Mouse (Mus musculus) kidney, embryonic 16.5 days (tissue): ENCODE measurements around the gene Rab36. TPM values are rescaled to one million over a fixed set of nuclear protein-coding genes. Genes with fewer than 3 reads are reported as not detected.

Experiments
- ATAC-seq: fragments of 200-750 bp; cut with Nextera tagmentation; 2 replicates; pipeline ENCODE4 v1.8.0; 2017; ENCODE audit warnings: moderate TSS enrichment; ENCODE audit not compliant: low FRiP score, low TSS enrichment
- H3K27ac ChIP-seq: fragments of 300-500 bp; sonication (generic); 2 replicates; pipeline ENCODE4 v1.5.1; 2014; ENCODE audit warnings: low read length
- H3K27me3 ChIP-seq: fragments of 300-500 bp; sonication (generic); 2 replicates; pipeline ENCODE4 v1.6.1; 2014; ENCODE audit warnings: low read length, control low read depth, mixed read lengths; ENCODE audit not compliant: insufficient read depth
- H3K36me3 ChIP-seq: fragments of 300-500 bp; sonication (generic); 2 replicates; pipeline ENCODE4 v1.6.1; 2014; ENCODE audit warnings: low read length, control low read depth, mixed read lengths; ENCODE audit not compliant: insufficient read depth
- H3K4me1 ChIP-seq: fragments of 300-500 bp; sonication (generic); 2 replicates; pipeline ENCODE4 v1.6.1; 2014; ENCODE audit warnings: low read length, control low read depth, mixed read lengths; ENCODE audit not compliant: insufficient read depth
- H3K4me2 ChIP-seq: fragments of 300-500 bp; sonication (generic); replicated peaks from 2 replicates; pipeline ENCODE4 v1.6.1; 2014; ENCODE audit warnings: low read depth, low read length
- H3K4me3 ChIP-seq: fragments of 300-500 bp; sonication (generic); 2 replicates; pipeline ENCODE4 v1.5.1; 2014; ENCODE audit warnings: mild to moderate bottlenecking, low read length
- H3K9ac ChIP-seq: fragments of 300-500 bp; sonication (generic); replicated peaks from 2 replicates; pipeline ENCODE4 v1.6.1; 2014; ENCODE audit warnings: low read length
- H3K9me3 ChIP-seq: fragments of 300-500 bp; sonication (generic); 2 replicates; pipeline ENCODE4 v1.6.1; 2016; ENCODE audit warnings: low read length, control low read depth
- WGBS: fragments of 180-500 bp; shearing (Covaris S2); extraction: QIAGEN DNeasy Blood & Tissue Kit; methylation state at CpG from one replicate; pipeline ENCODE4 v1.1.7; 2014; 5-methylcytosine and 5-hydroxymethylcytosine counted together
- polyA plus RNA-seq: library from polyadenylated mRNA; unstranded; fragments of >200 nt; fragmentation: Nextera tagmentation; extraction: Ambion mirVana; gene quantifications from 2 replicates; pipeline ENCODE4 v1.2.1, GENCODE M21; 2015

Rab36 gene
- polyA plus RNA-seq, 1 experiment from 2014 or later: 10.9 TPM

DNA sequence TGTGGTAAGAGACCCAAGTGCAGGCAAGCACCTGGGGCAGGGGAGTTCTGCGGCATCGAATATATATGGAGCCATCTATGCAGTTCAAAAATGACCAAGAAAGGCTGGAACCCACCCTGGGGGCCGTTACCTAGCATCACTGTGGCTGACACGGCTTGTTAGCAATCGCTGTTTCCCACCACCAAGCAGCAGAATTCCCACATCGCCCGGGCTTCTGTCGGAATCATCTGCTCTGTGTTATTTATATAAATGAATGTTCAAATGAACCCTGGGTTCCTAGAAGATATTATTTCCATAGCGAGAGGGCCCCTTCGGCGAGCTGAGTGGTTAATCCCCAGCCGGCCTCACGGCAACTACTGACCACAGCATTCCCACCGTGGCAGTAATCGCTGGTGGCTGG lies 26.2 kb upstream of the Rab36 start:
- WGBS: 88% methylated on average over 15 of the region's 15 CpGs
- H3K4me2 ChIP-seq: no peak overlapping the region

DNA sequence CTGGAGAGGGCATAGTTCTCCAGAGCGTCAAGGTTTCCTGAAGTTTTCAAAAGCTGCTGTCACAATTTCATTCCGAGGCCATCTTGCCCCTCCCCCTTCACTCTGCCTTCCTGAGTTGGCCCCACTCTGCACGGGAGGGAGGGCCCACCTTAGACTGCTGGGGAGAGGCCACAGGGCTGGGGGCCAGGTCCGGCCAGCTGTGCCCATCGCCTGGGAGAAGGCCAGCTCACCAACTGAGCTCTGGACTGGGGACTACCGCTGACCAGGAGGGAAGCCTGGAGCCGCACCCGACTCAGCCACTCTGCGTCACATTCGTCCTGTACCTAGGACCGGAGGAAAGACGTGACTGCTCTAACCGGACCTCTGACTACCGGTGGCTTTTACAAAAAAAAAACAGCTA lies 21.4 kb upstream of the Rab36 start:
- Histone ChIP-seq H3K4me1 (no peaks in the 10 kb centered on the region), H3K4me3 (no peak overlapping the region), H3K27ac (no peak overlapping the region), H3K9ac (no peak overlapping the region), H3K27me3 (no peaks in the 10 kb centered on the region), H3K4me2 (no peak overlapping the region), H3K9me3 (no peaks in the 10 kb centered on the region), H3K36me3 (no peaks in the 10 kb centered on the region)
- peak; percentile 43; the same call in 1 of the 2 replicates for ATAC-seq
- 68% methylated on average over 14 of the region's 14 CpGs for WGBS

More for the DNA sequence above, 26.2 kb upstream of the Rab36 start:
- Histone ChIP-seq H3K27ac (no peak overlapping the region), H3K4me1 (peaks cover 12% of the 10 kb centered on the region; the same call in 1 of the 2 replicates), H3K9me3 (no peaks in the 10 kb centered on the region), H3K4me3 (no peak overlapping the region), H3K36me3 (no peaks in the 10 kb centered on the region), H3K27me3 (no peaks in the 10 kb centered on the region; the same call in 1 of the 2 replicates), H3K9ac (no peak overlapping the region)
- no peak for ATAC-seq

DNA sequence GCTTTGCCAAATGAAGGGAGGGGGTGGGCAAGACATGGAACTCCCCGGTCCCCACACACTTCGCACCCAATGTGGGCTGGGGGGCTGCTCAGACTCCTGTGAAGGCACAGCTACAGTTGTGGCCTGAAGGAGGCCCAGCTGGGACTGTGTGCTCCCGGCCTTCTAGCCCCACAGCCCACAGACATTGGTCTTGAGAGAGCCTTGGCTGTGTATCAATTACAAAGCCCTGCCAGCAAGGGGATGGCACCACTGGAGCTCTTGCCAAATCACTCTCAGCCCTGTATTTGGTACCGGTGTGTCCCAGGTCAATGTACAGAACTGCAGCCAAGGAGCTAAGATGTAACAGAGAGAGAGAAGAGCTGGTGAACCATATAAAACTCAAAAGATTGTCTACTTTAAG lies 20.4 kb upstream of the Rab36 start:
- Histone ChIP-seq H3K9me3 (no peaks in the 10 kb centered on the region), H3K27me3 (no peaks in the 10 kb centered on the region), H3K36me3 (no peaks in the 10 kb centered on the region), H3K4me2 (no peak overlapping the region), H3K4me1 (no peaks in the 10 kb centered on the region), H3K27ac (no peak overlapping the region), H3K4me3 (no peak overlapping the region), H3K9ac (no peak overlapping the region)
- no peak for ATAC-seq
- WGBS: 84% methylated on average over 4 of the region's 4 CpGs

DNA sequence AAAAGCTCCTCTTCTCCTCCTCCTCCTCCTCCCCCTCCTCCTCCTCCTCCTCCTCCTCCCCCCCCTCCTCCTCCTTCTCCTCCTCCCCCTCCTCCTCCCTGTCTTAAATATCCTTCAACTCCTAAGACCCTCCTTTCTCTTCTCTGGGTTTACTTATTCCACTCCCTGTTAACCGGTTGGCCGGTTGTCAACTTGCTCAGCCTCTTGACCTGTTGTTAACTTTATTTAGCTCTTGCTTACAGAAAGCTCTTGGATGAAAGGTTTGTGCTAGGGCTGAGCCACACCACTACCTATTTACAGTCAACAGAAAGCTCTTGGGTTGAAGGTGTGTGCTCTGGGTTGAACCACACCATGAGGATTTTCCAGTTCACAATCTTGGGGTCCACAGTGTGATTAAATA lies 16.6 kb upstream of the Rab36 start:
- no peak overlapping the region for H3K4me3 ChIP-seq
- ATAC-seq: peak; percentile 20; the same call in 1 of the 2 replicates
- no peak overlapping the region for H3K9ac ChIP-seq
- H3K27me3 ChIP-seq: no peaks in the 10 kb centered on the region
- no peak overlapping the region for H3K27ac ChIP-seq
- H3K4me2 ChIP-seq: no peak overlapping the region
- WGBS: 12% methylated on average over 2 of the region's 2 CpGs
- no peaks in the 10 kb centered on the region for H3K36me3 ChIP-seq
- no peaks in the 10 kb centered on the region for H3K4me1 ChIP-seq
- no peaks in the 10 kb centered on the region for H3K9me3 ChIP-seq

DNA sequence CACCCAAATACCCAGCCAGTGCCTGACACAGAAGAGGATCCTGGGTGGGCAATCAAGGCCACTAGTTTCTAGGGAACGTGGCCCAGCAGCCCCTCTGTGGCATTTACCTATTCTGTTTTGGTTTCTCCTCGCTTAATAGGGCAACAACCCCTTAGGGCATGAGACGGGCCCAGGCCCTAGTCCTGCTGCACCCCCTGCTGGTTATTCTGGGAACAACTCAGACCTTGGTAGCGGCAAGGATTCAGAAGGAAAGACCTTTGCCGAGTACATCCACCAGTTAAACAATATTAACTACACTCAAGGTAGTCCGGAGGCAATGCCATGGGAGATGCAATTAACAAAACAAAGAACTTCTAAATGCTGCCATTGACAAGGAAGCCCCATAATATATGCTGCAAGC lies 15.7 kb upstream of the Rab36 start:
- H3K36me3 ChIP-seq: no peaks in the 10 kb centered on the region
- H3K9ac ChIP-seq: no peak overlapping the region
- no peaks in the 10 kb centered on the region for H3K9me3 ChIP-seq
- 9% methylated on average over 6 of the region's 6 CpGs for WGBS
- H3K4me2 ChIP-seq: no peak overlapping the region
- H3K27ac ChIP-seq: no peak overlapping the region
- H3K4me3 ChIP-seq: no peak overlapping the region
- ATAC-seq: peak; percentile 28; the same call in 1 of the 2 replicates
- no peaks in the 10 kb centered on the region for H3K27me3 ChIP-seq
- no peaks in the 10 kb centered on the region for H3K4me1 ChIP-seq

DNA sequence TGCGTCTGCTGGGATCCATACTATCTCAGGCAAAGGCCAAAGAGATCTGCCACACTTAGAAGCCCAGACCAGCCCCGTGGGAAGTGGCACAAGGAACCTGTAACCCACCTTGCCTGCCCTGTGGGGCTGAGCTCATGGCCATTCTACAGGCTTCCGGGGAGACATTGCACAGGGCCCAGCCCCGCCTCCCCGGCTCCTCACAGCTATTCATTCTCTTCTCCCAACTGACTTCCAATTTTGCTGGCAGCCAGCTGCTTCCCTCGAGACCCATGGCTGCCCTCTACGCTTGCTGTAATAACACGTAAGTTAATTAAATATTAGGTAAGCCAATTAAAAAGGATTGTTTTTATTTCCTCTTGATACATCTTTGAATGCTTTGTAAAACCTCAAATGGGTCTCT lies 10.4 kb upstream of the Rab36 start:
- no peaks in the 10 kb centered on the region for H3K4me1 ChIP-seq
- H3K4me3 ChIP-seq: no peak overlapping the region
- no peaks in the 10 kb centered on the region for H3K9me3 ChIP-seq
- 70% methylated on average over 8 of the region's 8 CpGs for WGBS
- H3K27ac ChIP-seq: no peak overlapping the region
- no peaks in the 10 kb centered on the region for H3K36me3 ChIP-seq
- no peak overlapping the region for H3K9ac ChIP-seq
- H3K4me2 ChIP-seq: no peak overlapping the region
- H3K27me3 ChIP-seq: no peaks in the 10 kb centered on the region
- ATAC-seq: no peak

DNA sequence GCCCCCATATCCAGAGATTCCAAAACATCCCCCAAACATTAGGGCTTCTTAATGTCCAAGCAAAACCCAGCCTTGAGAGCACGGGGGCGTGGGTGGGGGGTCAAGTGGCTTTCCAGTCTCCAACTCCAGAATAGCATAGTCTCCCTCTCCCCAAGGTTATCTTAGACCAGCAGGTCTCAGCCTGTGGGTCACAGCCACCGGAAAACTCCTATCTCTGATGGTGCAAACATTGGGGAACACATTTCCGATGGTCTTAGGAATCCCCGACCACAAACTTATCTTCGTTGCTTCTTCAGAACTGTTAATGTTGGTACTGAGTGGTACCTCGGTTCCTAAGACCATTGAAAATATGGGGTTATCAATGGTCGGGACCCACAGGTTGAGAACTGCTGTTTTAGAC lies 8.1 kb upstream of the Rab36 start:
- H3K4me1 ChIP-seq: peaks cover 8% of the 10 kb centered on the region
- H3K9ac ChIP-seq: no peak overlapping the region
- H3K36me3 ChIP-seq: no peaks in the 10 kb centered on the region
- H3K4me2 ChIP-seq: no peak overlapping the region
- no peak overlapping the region for H3K27ac ChIP-seq
- H3K4me3 ChIP-seq: no peak overlapping the region
- 89% methylated on average over 8 of the region's 8 CpGs for WGBS
- ATAC-seq: no peak
- H3K27me3 ChIP-seq: no peaks in the 10 kb centered on the region
- H3K9me3 ChIP-seq: no peaks in the 10 kb centered on the region

DNA sequence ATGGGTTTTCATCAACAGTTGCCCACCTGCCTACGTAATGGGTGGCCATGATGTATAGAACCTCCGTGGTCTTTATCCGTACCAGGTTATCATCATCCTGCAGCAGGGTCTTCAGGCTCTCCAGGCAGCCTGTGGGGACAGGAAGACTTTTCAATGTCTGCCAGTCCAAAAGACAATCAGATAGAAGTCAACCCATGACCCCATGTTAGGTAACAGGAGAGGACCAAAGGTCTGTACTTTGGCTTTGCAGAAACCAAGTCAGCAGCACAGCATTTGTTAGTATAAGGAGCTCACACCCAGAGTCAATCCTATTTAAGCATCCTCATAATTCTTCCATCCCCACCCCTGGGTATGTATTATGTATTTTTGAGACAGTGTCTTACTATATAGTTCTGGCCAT lies 7.2 kb upstream of the Rab36 start:
- ATAC-seq: no peak
- no peak overlapping the region for H3K4me3 ChIP-seq

DNA sequence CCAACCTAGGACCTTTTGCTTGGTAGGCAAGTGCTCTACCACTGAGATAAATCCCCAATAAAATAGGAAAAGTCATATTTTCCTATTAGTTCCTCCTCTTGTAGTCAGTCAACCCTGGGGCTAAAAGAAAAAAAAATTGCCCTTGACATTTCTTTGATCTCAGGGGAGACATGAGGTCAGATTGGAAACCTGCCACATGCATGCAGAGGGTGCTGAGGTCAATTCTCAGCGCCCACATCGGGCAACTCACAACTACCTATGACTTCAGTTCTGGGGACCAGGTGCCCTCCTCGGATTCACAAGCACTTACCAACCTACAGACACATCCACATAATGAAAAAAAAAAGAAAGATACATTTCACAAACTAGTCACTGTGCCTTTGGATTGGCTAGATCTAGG lies 6.6 kb upstream of the Rab36 start:
- Histone ChIP-seq H3K27ac (no peak overlapping the region), H3K4me2 (no peak overlapping the region), H3K9me3 (no peaks in the 10 kb centered on the region), H3K9ac (no peak overlapping the region), H3K4me3 (no peak overlapping the region), H3K4me1 (peaks cover 8% of the 10 kb centered on the region), H3K27me3 (no peaks in the 10 kb centered on the region), H3K36me3 (no peaks in the 10 kb centered on the region)
- ATAC-seq: no peak
- WGBS: 73% methylated on average over 3 of the region's 3 CpGs

More for the DNA sequence above, 7.2 kb upstream of the Rab36 start:
- H3K36me3 ChIP-seq: no peaks in the 10 kb centered on the region
- no peaks in the 10 kb centered on the region for H3K9me3 ChIP-seq
- H3K4me1 ChIP-seq: peaks cover 8% of the 10 kb centered on the region
- H3K4me2 ChIP-seq: no peak overlapping the region
- H3K9ac ChIP-seq: no peak overlapping the region
- H3K27me3 ChIP-seq: no peaks in the 10 kb centered on the region
- 95% methylated on average over 3 of the region's 3 CpGs for WGBS
- H3K27ac ChIP-seq: no peak overlapping the region

DNA sequence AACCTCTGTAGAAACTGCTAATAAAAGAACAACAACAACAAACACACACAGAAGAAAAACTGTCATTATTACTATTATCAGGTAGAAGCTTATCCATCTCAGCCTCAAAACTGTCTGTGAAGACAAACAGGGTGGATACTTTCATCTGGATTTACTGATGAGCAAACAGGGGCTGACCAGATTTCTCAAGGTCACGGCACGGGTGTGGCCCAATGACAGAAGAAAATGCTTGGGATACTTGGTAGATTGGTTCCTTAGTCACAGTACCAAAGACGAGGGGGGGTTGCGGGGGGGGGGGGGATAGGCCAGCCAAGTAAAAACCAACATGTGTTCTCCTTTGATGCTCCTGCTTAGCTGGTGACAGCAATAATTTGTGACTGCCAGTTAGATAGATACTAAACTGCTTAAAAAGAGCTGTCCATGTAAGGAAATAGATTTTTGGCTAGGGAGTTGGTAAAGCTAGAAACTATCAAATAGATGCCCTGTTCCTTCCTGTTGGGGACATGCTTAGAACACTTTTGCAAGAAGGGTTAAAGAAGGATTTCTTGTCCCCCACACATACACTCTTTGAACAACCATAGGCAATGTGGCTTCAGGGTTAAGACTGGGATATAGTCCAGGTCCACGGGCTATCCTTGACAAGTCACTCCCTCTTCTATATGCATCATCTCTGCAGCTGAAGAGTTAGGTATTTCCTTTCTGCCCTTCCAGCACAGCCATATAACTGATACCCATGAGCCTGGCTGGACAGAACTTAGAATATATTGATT lies 5.3 kb upstream of the Rab36 start:
- H3K9me3 ChIP-seq: no peaks in the 10 kb centered on the region
- H3K4me2 ChIP-seq: no peak overlapping the region
- no peak overlapping the region for H3K27ac ChIP-seq
- H3K4me1 ChIP-seq: peaks cover 10% of the 10 kb centered on the region
- no peaks in the 10 kb centered on the region for H3K27me3 ChIP-seq
- H3K9ac ChIP-seq: no peak overlapping the region
- 62% methylated on average over 5 of the region's 5 CpGs for WGBS
- ATAC-seq: no peak
- no peak overlapping the region for H3K4me3 ChIP-seq
- H3K36me3 ChIP-seq: no peaks in the 10 kb centered on the region
